Mouse (Mus musculus): ENCODE data around the gene Wdr82. TPM values are rescaled to one million over a fixed set of nuclear protein-coding genes. Genes with fewer than 3 reads are reported as not detected.
A peak's percentile ranks its signal among the peaks of the same experiment; 100 is the strongest.

Wdr82 gene
- total RNA-seq, 2 experiments from 2014 or later: 134 TPM

DNA sequence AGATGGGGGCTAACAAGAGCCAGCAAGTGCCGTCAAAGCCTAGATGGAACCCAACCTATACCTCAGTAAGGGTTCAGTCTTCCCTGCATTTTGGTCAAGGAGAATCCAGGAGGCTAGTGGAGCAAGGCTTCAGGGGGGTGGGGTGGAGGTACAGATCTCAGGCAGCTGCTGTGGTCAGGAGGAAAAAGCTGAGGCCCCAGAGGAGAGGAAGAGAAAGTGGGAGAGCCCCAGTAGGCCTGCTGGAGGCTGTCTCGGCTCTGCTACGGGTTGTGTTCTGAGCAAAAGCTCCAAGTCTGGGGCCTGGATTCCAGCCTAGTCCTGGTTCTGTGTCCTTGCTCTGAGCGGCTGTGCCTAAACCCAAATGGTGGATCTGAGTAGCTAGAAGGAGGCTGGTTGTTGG lies 52.3 kb downstream of the Wdr82 start:
- no peak for TF ChIP-seq CTCF (conservative IDR thresholded peaks at IDR 0.05)
- DNase-seq (ENCODE audit: low spot score in 2 of 2): no peak
- no peak overlapping the region; the same call in 1 of the 2 replicates for H3K27ac ChIP-seq
- no peak overlapping the region for H3K4me3 ChIP-seq

DNA sequence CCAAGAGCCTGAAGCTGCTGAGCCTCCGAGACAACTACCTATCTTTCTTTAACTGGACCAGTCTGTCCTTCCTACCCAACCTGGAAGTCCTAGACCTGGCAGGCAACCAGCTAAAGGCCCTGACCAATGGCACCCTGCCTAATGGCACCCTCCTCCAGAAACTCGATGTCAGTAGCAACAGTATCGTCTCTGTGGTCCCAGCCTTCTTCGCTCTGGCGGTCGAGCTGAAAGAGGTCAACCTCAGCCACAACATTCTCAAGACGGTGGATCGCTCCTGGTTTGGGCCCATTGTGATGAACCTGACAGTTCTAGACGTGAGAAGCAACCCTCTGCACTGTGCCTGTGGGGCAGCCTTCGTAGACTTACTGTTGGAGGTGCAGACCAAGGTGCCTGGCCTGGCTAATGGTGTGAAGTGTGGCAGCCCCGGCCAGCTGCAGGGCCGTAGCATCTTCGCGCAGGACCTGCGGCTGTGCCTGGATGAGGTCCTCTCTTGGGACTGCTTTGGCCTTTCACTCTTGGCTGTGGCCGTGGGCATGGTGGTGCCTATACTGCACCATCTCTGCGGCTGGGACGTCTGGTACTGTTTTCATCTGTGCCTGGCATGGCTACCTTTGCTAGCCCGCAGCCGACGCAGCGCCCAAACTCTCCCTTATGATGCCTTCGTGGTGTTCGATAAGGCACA lies 54.9 kb downstream of the Wdr82 start:
- Histone ChIP-seq H3K27ac (peak overlapping the region; percentile 46), H3K4me3 (peak overlapping the region; percentile 49)
- no peak for DNase-seq (ENCODE audit: low spot score in 2 of 2)
- TF ChIP-seq CTCF (conservative IDR thresholded peaks at IDR 0.05): no peak

DNA sequence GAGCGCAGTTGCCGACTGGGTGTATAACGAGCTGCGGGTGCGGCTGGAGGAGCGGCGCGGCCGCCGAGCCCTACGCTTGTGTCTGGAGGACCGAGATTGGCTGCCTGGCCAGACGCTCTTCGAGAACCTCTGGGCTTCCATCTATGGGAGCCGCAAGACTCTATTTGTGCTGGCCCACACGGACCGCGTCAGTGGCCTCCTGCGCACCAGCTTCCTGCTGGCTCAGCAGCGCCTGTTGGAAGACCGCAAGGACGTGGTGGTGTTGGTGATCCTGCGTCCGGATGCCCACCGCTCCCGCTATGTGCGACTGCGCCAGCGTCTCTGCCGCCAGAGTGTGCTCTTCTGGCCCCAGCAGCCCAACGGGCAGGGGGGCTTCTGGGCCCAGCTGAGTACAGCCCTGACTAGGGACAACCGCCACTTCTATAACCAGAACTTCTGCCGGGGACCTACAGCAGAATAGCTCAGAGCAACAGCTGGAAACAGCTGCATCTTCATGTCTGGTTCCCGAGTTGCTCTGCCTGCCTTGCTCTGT lies 55.5 kb downstream of the Wdr82 start:
- no peak for DNase-seq (ENCODE audit: low spot score in 2 of 2)
- Histone ChIP-seq H3K4me3 (peak overlapping the region; percentile 49), H3K27ac (peak overlapping the region; percentile 46)
- TF ChIP-seq CTCF (conservative IDR thresholded peaks at IDR 0.05): peak; percentile 61

DNA sequence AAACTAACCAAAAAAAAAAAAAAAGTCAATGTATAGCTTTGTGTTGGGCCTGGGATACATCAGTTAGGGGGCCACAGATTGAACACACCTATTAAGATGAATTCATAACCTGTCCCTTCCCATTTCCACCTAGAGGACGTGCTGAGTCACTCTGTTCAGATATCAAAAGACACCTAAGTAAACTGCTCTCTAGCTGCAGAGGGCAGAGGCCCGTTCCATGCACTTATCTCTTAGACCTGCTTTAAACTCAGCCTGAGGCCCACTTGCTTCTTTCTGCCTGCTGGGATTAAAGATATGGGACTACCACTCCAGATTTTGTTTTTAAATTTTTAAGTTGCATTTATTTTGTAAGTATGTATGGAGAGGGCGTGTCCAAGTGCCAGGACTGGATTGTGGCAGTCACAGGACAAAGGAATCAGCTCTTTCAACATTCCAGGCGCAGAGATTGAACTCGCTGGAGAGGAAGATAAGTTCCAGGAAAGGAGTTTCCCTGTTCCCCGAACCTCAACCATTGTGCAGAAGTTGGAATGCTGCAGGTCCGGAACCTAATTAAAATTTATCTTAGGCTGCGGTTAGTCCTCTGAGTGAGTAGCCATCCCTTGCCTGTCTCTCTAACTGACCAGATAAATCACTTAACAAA lies 57.2 kb downstream of the Wdr82 start:
- H3K27ac ChIP-seq: no peak overlapping the region
- no peak for TF ChIP-seq CTCF (conservative IDR thresholded peaks at IDR 0.05)
- no peak overlapping the region for H3K4me3 ChIP-seq
- DNase-seq (ENCODE audit: low spot score in 2 of 2): no peak

DNA sequence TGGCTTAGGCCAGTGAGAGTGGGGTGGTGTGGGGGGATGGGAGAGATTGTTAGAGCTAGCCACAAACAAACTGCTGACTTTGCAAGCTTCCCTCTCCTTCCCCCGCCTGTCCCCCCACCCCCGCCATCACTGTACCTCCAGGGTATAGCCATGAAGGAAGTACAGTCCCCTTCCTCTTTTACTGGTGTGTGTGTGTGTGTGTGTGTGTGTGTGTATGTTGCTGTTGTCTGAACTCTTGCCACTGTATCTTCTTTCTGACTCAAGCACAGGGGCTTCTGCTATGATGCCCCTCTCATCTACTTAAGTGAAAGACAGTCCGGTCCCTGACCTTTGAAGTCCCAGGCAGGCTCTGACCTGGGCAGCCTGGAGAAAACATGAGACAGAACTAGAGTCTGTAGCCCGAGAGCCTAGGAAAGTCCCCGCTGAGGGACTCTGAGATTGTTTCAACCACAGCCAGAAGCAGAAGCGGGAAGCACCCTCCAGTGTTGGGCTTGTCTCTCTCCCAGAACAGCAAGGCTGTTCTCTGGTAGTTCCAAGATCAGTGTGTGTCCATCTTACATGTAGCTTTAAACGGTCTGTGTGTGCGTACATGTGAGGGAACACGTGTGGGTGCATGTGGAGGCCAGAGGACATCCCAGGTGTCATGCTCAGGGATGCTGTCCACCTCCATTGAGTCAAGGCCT lies 59.5 kb downstream of the Wdr82 start:
- DNase-seq (ENCODE audit: low spot score in 2 of 2): no peak
- TF ChIP-seq CTCF (conservative IDR thresholded peaks at IDR 0.05): no peak
- peak overlapping the region; percentile 6; the same call in 1 of the 2 replicates for H3K27ac ChIP-seq
- H3K4me3 ChIP-seq: no peak overlapping the region

DNA sequence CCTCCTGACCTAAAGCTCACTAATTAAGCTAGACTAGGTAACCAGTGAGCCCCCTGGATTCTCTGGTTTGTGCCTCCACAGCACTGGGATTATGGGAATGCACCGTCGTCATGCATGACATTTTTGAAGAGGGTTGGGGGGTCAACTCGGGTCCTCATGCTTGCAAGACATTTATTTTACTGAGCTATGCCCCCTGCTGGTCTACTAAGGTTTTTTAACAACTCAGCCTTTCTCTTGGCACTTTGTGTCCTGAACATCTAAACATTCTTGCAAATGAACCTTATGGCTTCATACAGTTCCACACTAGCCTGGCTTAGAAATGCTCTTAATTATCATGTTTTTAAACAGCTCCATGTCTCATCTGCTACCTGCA lies 60.0 kb downstream of the Wdr82 start:
- peak overlapping the region; percentile 6; the same call in 1 of the 2 replicates for H3K27ac ChIP-seq
- DNase-seq (ENCODE audit: low spot score in 2 of 2): no peak
- TF ChIP-seq CTCF (conservative IDR thresholded peaks at IDR 0.05): peak; percentile 70
- no peak overlapping the region for H3K4me3 ChIP-seq

DNA sequence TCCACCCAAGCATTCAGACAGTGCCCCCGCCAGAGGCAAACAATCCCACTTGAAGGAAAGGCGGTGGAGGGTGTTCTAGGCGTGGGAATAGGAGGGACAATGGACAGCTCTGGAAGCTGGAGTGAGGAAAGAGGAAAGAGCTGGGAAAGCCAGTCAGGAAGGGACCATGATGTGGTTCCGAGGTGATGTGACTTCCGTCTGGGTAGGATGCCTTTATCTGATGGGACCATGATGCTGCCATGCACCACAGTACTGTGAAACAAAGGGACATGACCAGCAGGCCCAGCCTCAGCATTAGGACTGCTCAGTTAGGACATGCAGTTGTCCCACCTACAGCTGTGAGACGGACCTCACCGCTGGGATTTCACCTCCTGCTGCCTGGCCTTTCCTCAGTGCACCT lies 60.5 kb downstream of the Wdr82 start:
- H3K27ac ChIP-seq: peak overlapping the region; percentile 6; the same call in 1 of the 2 replicates
- no peak for TF ChIP-seq CTCF (conservative IDR thresholded peaks at IDR 0.05)

DNA sequence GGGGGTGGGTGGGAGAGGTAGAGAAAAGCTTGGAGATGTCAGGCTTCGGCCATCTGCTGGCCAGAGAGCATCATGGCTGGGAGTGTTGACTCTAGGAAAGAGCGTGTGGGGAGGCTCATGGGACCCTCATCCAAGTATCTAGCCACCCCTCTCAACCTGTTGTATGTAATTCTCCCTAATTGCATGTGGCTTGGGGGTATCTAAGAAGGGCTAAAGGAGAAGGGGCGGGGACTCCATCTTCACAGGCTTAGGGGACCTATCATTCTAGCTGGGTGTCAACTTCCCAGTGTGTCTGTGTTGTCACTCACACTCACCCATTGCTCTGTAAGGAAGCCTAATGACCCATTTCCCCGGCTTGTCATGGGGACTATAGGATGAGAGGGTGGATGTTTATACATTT lies 61.1 kb downstream of the Wdr82 start:
- DNase-seq (ENCODE audit: low spot score in 2 of 2): no peak
- 0 out of 2 replicates have a peak, but pooled peaks have one; percentile 27 for TF ChIP-seq CTCF (conservative IDR thresholded peaks at IDR 0.05)
- Histone ChIP-seq H3K4me3 (no peak overlapping the region), H3K27ac (no peak overlapping the region; the same call in 1 of the 2 replicates)

More for the DNA sequence above, 60.5 kb downstream of the Wdr82 start:
- H3K4me3 ChIP-seq: no peak overlapping the region
- DNase-seq (ENCODE audit: low spot score in 2 of 2): no peak

DNA sequence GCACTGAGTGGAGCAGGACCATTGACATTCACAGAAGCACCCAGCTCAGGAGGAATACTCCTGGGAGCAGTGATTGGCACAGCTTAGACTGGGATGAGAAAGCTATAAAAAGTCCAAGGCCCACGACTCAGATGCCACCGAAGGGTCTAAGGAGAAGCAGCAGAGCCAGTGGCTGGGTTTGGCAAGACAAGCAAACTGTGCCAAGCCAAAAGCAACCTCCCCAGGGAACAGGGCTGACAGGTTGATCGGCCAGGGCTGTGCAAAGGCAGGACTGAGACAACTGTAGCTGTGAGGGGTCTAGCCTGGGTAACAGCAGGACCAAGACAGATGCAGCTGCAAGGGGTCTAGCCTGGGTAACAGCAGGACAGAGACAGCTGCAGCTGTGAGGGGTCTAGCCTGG lies 62.2 kb downstream of the Wdr82 start:
- Histone ChIP-seq H3K4me3 (no peak overlapping the region), H3K27ac (peak overlapping the region; percentile 10; the same call in 1 of the 2 replicates)
- no peak for DNase-seq (ENCODE audit: low spot score in 2 of 2)
- no peak for TF ChIP-seq CTCF (conservative IDR thresholded peaks at IDR 0.05)

DNA sequence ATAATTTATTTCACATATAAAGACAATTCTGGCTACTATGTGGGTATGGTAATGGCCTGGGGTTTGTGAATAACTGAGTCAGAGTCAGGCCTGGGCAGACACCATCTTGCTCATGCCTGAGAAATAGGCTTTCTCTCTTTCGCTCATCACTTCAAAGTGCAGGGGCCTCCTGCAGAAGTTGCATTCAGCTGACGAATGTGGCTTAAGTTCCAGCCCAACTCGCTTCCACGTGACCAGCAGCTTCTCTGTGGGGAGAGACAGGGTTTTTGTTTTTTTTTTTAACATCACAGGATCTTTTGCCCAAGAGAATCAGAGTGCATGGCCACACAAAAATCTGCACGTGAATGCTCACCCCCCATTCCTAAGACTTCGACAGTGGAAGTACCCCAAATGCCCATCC lies 63.2 kb downstream of the Wdr82 start:
- Histone ChIP-seq H3K4me3 (no peak overlapping the region), H3K27ac (0 out of 2 replicates have a peak overlapping the region, but pooled peaks have one; percentile 43)
- no peak for DNase-seq (ENCODE audit: low spot score in 2 of 2)
- TF ChIP-seq CTCF (conservative IDR thresholded peaks at IDR 0.05): no peak

DNA sequence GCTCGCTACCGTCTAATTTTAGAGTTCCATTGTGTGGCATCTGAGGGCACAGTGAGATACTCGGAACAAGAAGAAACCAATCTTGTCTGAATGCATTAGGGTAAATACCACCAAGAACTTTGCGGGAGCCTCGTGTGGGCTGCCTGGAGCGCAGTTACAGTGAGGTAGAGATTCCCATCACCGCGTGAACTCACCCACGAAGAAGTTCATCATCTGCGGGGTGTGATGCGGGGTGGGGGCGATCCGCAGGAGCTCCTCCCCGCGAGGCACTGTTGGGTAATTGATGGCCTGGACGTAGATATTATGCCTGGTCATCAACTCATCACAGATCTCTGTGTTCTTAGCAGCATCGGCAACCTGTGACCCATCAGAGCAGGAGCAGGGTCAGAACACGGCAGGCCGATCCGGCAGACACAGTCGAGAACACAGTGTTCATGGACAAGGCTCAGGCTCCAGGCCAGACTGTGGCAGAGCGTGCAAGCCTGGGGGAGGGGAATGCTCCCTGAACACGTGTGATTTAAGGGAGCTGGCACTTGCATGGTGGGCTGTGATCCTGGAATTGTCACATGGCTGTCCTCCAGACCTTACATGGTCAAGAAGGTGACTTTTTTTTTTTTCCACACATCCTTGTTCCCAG lies 64.6 kb downstream of the Wdr82 start:
- Histone ChIP-seq H3K27ac (peak overlapping the region; percentile 62; the same call in 1 of the 2 replicates), H3K4me3 (no peak overlapping the region)
- TF ChIP-seq CTCF (conservative IDR thresholded peaks at IDR 0.05): no peak
- no peak for DNase-seq (ENCODE audit: low spot score in 2 of 2)

DNA sequence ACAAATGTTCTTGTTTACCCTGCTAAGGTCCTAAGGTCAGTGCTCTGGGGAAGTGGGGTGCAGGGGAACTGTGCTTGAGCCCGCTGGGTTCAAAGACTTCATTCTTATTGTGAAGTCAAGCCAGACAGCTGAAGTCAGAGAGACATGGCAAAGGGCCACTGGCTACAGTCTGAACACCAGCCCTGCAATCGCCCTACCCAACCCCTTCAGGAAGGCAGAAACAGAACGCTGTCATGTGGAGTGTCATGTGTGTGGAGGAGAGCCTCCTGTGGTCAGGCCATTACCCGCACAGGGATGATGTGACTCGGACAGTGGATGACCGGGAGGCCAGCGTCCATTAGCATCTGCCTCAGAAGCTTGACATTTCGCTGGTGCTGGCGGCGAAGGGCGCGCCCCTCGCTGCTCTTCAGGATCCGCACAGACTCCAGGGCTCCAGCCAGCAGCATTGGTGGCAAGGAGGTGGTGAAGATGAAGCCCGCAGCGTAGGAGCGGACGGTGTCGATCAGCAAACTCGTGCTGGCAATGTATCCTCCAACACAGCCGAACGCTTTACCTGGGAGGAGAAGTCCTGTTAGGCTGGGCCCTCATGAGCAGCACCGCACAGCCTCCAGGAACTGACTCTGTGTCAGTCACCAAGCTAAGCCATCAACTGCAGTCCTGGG lies 65.6 kb downstream of the Wdr82 start:
- Histone ChIP-seq H3K27ac (peak overlapping the region; percentile 62; the same call in 1 of the 2 replicates), H3K4me3 (no peak overlapping the region)
- no peak for DNase-seq (ENCODE audit: low spot score in 2 of 2)
- TF ChIP-seq CTCF (conservative IDR thresholded peaks at IDR 0.05): no peak

Measured in layer of hippocampus, adult 2 months (tissue).